Mouse (Mus musculus) olfactory bulb, adult 2 months (tissue): ENCODE measurements around the gene Kcnip3. TPM values are rescaled to one million over a fixed set of nuclear protein-coding genes. Genes with fewer than 3 reads are reported as not detected.
A peak's percentile ranks its signal among the peaks of the same experiment; 100 is the strongest.

Source experiments
- H3K27ac ChIP-seq: fragments of 200-500 bp; 2 replicates; pipeline ENCODE4 v1.5.1; 2012; ENCODE audit warnings: low read depth, low read length; ENCODE audit not compliant: insufficient read depth
- H3K4me1 ChIP-seq: fragments of 200-500 bp; 2 replicates; pipeline ENCODE4 v1.6.1; 2012; ENCODE audit warnings: low read length; ENCODE audit not compliant: control insufficient read depth, insufficient read depth
- H3K4me3 ChIP-seq: fragments of 200-500 bp; 2 replicates; pipeline ENCODE4 v1.5.1; 2012; ENCODE audit warnings: mild to moderate bottlenecking, low read depth, low read length, moderate library complexity; ENCODE audit not compliant: insufficient read depth
- CTCF ChIP-seq: fragments of 200-500 bp; IDR thresholded peaks from 2 replicates; pipeline ENCODE4 v1.5.1; 2012; ENCODE audit warnings: low read depth, mild to moderate bottlenecking, low read length, moderate library complexity; ENCODE audit not compliant: insufficient read depth
- POLR2A ChIP-seq: fragments of 200-500 bp; IDR thresholded peaks from 2 replicates; pipeline ENCODE4 v1.6.1; 2012; ENCODE audit warnings: mild to moderate bottlenecking, low read depth, low read length, moderate library complexity; ENCODE audit not compliant: insufficient read depth
- WGBS: fragments of 180-500 bp; shearing (Covaris S2); methylation state at CpG from one replicate; pipeline ENCODE4 v1.1.7; 2018; 5-methylcytosine and 5-hydroxymethylcytosine counted together
- polyA plus RNA-seq: library from polyadenylated mRNA; stranded (reverse); fragments of >200 nt; gene quantifications from 2 replicates; pipeline ENCODE4 v1.2.4, GENCODE M21; 2012; ENCODE audit warnings: low replicate concordance; ENCODE audit not compliant: missing spikeins, insufficient read depth, insufficient read length

Gene Kcnip3
- polyA plus RNA-seq, 1 experiment, result not detected

- TF ChIP-seq CTCF, result no peak
- no peak for TF ChIP-seq POLR2A
- Histone ChIP-seq H3K4me1 (peaks cover 33% of the 10 kb centered on the region), H3K4me3 (peak overlapping the region; percentile 22), H3K27ac (no peak overlapping the region)
- WGBS, result 10% methylated on average over 59 of the region's 59 CpGs
These were observed 39.9 kb downstream of the Kcnip3 start for GRCm38 (mm10) chr2:127481841-127482532.

GRCm38 (mm10) chr2:127479763-127480162, 42.1 kb downstream of the Kcnip3 start:
- Histone ChIP-seq H3K4me1 (peaks cover 33% of the 10 kb centered on the region), H3K27ac (no peak overlapping the region), H3K4me3 (no peak overlapping the region)
- WGBS, result 83% methylated on average over 10 of the region's 10 CpGs
- TF ChIP-seq CTCF (no peak), POLR2A (no peak)

- H3K27ac ChIP-seq, result no peak overlapping the region
- H3K4me1 ChIP-seq, result peaks cover 28% of the 10 kb centered on the region
- TF ChIP-seq CTCF (no peak), POLR2A (no peak)
- 60% methylated on average over 4 of the region's 4 CpGs for WGBS
- no peak overlapping the region for H3K4me3 ChIP-seq
These were observed 42.7 kb downstream of the Kcnip3 start for GRCm38 (mm10) chr2:127479210-127479609.

GRCm38 (mm10) chr2:127472279-127472678, 49.6 kb downstream of the Kcnip3 start:
- TF ChIP-seq CTCF (no peak), POLR2A (no peak)
- H3K27ac ChIP-seq, result no peak overlapping the region
- H3K4me3 ChIP-seq, result no peak overlapping the region
- peaks cover 3% of the 10 kb centered on the region; the same call in 1 of the 2 replicates for H3K4me1 ChIP-seq
- WGBS, result 67% methylated on average over 3 of the region's 3 CpGs

DNA sequence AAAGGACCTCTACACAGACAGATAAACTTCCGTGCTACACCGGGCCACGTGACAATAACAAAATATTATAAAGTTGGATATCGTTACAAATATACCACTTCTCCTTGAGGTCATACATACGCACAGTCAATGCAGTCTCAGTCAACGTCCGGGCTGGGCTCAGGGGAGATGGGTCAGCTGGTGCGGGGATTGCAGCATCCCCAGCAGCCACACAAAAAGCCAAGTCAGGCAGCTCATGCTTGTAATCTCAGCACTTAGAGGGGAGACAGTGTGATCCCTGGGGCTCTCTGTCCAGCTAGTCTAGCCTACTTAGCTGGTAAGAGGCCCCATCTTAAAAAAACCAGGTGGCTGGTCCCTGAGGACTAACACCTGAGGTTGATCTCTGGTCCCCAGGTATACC, 50.6 kb downstream of the Kcnip3 start:
- no peak for TF ChIP-seq CTCF
- TF ChIP-seq POLR2A, result no peak
- Histone ChIP-seq H3K4me3 (no peak overlapping the region), H3K27ac (no peak overlapping the region), H3K4me1 (peaks cover 3% of the 10 kb centered on the region; the same call in 1 of the 2 replicates)
- WGBS, result 92% methylated on average over 8 of the region's 8 CpGs

- TF ChIP-seq POLR2A (no peak), CTCF (no peak)
- Histone ChIP-seq H3K4me3 (no peak overlapping the region), H3K4me1 (peaks cover 3% of the 10 kb centered on the region; the same call in 1 of the 2 replicates), H3K27ac (no peak overlapping the region)
- WGBS, result 97% methylated on average over 10 of the region's 10 CpGs
These were observed 51.2 kb downstream of the Kcnip3 start for GRCm38 (mm10) chr2:127470661-127471060.

DNA sequence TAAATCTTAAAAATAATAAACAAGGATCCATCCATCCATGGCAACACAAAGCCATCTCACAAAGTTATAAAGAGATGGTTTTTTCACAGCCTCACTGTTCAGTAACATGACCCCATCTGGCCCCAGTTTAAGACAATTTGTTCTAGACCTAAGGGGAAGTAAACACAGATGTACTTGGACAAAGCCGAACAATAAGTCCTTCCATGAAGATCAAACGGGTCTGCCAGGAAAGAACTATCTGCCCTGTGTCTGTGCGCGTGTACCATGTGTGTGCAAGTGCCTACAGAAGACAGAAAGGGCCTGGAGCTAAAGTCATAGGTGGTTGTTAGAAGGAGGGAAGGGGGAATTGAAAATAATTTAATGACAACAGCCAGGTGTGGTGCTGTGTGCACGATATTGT, 51.7 kb downstream of the Kcnip3 start:
- Histone ChIP-seq H3K4me3 (no peak overlapping the region), H3K4me1 (peaks cover 3% of the 10 kb centered on the region; the same call in 1 of the 2 replicates), H3K27ac (no peak overlapping the region)
- 85% methylated on average over 5 of the region's 5 CpGs for WGBS
- TF ChIP-seq POLR2A, result no peak
- no peak for TF ChIP-seq CTCF

- whole genome bisulfite sequencing, result 12% methylated on average over 8 of the region's 8 CpGs
- TF ChIP-seq POLR2A (no peak), CTCF (peak; percentile 72)
- H3K27ac ChIP-seq, result no peak overlapping the region
- no peaks in the 10 kb centered on the region for H3K4me1 ChIP-seq
- H3K4me3 ChIP-seq, result no peak overlapping the region
These were observed 59.6 kb downstream of the Kcnip3 start for GRCm38 (mm10) chr2:127462314-127462713.

GRCm38 (mm10) chr2:127461351-127461750, 60.5 kb downstream of the Kcnip3 start:
- TF ChIP-seq CTCF, result no peak
- no peak for TF ChIP-seq POLR2A
- Histone ChIP-seq H3K4me1 (no peaks in the 10 kb centered on the region), H3K27ac (no peak overlapping the region), H3K4me3 (no peak overlapping the region)
- WGBS, result 62% methylated on average over 9 of the region's 9 CpGs

- 85% methylated on average over 2 of the region's 2 CpGs for WGBS
- no peak overlapping the region for H3K4me3 ChIP-seq
- TF ChIP-seq POLR2A (no peak), CTCF (no peak)
- H3K4me1 ChIP-seq, result no peaks in the 10 kb centered on the region
- H3K27ac ChIP-seq, result no peak overlapping the region
These were observed 62.6 kb downstream of the Kcnip3 start for GRCm38 (mm10) chr2:127459341-127459740.
